Mouse (Mus musculus) adrenal gland, postnatal 4 days (tissue): ENCODE data around the gene Kdm6b. TPM values are rescaled to one million over a fixed set of nuclear protein-coding genes. Genes with fewer than 3 reads are reported as not detected.

Experiments used
- DNase-seq, 2 experiments: peaks; one replicate each; pipeline ENCODE4 v3.0.0; 2021 to 2022; ENCODE audit warnings: low spot score in 2 of 2, mixed read lengths in 2 of 2
- total RNA-seq, 2 experiments: library from RNA; stranded (reverse); gene quantifications; 2 replicates each; pipeline ENCODE4 v1.2.3; 2021

Kdm6b gene
- total RNA-seq, 2 experiments from 2014 or later, result 48.7 to 52.5 TPM

- DNase-seq, result peak in 1 of 2 experiments; percentile 14
Measured at GRCm38 (mm10) chr11:69367616-69368355, 45.7 kb downstream of the Kdm6b start.

DNA sequence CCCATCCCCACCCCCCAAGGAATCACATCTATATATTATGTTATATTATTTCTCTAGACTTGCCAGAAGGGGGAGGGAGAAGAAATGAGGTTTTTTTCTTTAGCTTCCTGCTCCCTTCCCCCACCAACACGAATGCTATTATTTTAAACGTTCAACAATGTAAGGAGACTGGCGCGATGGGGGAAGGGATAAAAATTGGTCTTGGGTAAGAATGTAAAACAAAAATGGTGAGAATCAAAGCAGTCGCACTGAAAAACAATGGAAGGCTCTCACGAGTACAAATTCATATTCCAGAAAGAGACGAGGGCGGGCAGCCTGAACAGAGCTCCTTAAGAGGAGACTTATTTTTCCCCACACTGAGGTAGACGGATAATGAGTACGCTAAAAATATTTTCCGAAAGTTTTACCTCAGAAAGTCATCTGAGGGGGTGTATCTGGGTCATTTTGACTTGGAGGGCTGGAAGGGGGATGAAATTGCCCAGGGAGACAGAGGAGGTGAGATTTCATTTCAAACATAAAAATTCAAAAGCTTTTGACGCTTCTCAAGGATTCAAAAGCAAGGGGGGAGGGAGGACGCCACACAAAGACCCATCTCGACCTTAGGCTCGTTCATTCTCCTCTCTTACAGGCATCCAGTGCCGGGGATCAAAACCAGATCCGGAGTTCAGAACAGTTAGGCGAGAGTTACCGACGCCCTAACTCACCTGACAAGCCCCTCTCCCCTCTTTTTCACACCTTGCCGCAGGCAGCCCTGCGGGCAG lies 46.4 kb downstream of the Kdm6b start:
- no peak for DNase-seq

DNA sequence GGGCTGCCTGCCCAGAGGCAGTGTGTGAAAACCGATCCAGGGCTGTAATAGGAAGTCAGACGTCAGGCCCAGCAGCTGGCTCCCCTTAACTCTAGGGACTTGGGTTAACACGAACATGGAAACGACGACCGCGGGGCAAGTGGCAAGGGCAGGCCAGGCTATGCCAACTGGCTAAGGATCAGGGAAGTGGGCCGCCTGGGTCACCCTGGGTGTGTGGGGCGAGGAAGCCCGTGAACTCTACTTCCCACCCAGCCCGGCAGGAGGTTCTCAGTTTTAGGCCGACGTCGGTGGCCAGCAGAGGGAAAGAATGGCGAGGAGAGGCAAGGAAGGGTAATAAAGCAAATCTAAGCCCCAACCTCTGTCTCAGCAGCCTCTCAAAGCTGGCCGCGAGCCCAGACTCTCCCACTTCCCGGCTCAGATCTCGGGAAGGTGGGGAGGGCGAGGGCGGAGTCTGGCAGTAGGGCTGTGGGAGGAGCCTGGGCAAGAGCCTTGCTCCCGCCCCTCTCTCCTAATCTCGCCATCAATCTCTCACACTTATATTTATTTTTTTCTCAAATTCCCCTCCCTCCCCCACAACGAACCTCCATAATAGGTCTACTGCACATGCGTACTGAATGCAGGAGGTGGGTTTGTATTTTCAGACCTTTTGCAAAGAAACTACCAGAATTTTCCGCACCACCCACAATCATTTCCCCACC lies 47.2 kb downstream of the Kdm6b start:
- DNase-seq, result peak; percentile 86 to 88

DNA sequence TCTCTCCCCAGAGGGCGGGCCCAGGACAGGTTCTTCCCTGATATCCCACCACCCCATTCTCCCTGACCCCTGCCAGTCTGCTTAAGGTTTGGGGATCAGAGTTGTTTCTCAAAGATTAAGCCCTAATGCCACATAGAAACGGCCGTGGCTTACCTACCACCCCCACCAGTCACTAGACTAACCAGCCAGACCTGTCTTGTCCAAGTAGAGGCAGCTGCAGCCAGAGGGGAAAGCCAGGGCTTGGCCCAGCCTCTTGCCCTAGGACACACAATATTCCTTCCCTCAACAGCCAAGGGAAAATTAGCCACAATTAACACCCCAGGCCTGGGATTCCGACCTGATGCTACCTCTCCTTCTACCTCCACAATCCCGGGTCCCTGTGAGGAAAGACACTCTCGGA lies 47.8 kb downstream of the Kdm6b start:
- no peak for DNase-seq

- DNase-seq, result peak; percentile 87 to 95
Measured at GRCm38 (mm10) chr11:69364910-69365309, 48.6 kb downstream of the Kdm6b start.

DNA sequence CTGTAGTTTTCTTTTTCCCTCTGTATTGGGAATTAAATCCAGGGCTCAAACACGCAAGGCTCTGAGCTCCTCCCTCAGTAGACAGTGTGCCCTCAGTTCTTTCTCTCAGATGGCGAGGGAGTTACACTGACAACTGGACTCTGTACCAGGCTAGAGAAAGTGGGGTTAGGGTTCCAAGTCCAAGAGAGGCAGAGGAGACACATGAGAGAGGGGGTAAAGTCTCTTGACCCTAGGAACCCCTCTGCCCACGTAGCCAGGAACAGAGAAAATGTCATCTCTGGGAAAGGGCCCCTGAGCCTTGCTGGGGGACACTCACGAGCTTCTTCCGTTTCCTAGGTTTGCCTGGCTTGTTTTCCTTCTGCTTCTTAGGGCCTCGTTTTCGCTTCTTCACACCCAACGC lies 49.1 kb downstream of the Kdm6b start:
- DNase-seq, result no peak

GRCm38 (mm10) chr11:69362479-69362878 lies 51.0 kb downstream of the Kdm6b start:
- DNase-seq, result no peak

- DNase-seq, result no peak
Measured at GRCm38 (mm10) chr11:69362021-69362420, 51.5 kb downstream of the Kdm6b start.

GRCm38 (mm10) chr11:69357690-69358089 lies 55.8 kb downstream of the Kdm6b start:
- no peak for DNase-seq

- no peak for DNase-seq
Measured at GRCm38 (mm10) chr11:69356544-69356943, 56.9 kb downstream of the Kdm6b start.

Other genes with a start within 250 kb of the Kdm6b start
- under 1 TPM in 1 of 2 experiments, not detected in 1; 0.08 TPM for gene Alox8, start 215.8 kb downstream of the Kdm6b start, total RNA-seq
- gene Gucy2e, start 176.6 kb downstream of the Kdm6b start, total RNA-seq, result not detected
- 10 to 100 TPM; 17.4 to 17.8 TPM for gene Cntrob, start 89.9 kb downstream of the Kdm6b start, total RNA-seq
- gene Trappc1, start 89.7 kb downstream of the Kdm6b start, total RNA-seq, result 10 to 100 TPM; 80.3 to 82.5 TPM
- 10 to 100 TPM in 1 of 2 experiments, 1 to 10 TPM in 1; 9.7 to 10.4 TPM for gene Kcnab3, start 87.4 kb downstream of the Kdm6b start, total RNA-seq
- gene Rnf227, start 73.2 kb downstream of the Kdm6b start, total RNA-seq, result 10 to 100 TPM in 1 of 2 experiments, 1 to 10 TPM in 1; 9.4 to 10.6 TPM
- 100 to 1,000 TPM; 164 to 190 TPM for gene Chd3, start 44.3 kb downstream of the Kdm6b start, total RNA-seq
- 100 to 1,000 TPM; 118 to 129 TPM for gene Naa38, start 18.2 kb downstream of the Kdm6b start, total RNA-seq
- gene Cyb5d1, start 18.0 kb downstream of the Kdm6b start, total RNA-seq, result 10 to 100 TPM; 42.0 to 44.3 TPM
- gene Tmem88, start 15.4 kb downstream of the Kdm6b start, total RNA-seq, result 10 to 100 TPM; 23.4 to 27.2 TPM
- gene Dnah2, start 135.4 kb upstream of the Kdm6b start, total RNA-seq, result 1 to 10 TPM; 1.1 to 1.7 TPM
- gene Efnb3, start 146.5 kb upstream of the Kdm6b start, total RNA-seq, result 1 to 10 TPM; 9.4 to 9.6 TPM
- gene Wrap53, start 166.6 kb upstream of the Kdm6b start, total RNA-seq, result 10 to 100 TPM; 13.0 to 13.1 TPM
- 100 to 1,000 TPM in 1 of 2 experiments, 10 to 100 TPM in 1; 92.4 to 101 TPM for gene Trp53, start 166.7 kb upstream of the Kdm6b start, total RNA-seq
- 10 to 100 TPM; 74.6 to 83.4 TPM for gene Atp1b2, start 192.3 kb upstream of the Kdm6b start, total RNA-seq
- gene Shbg, start 204.2 kb upstream of the Kdm6b start, total RNA-seq, result under 1 TPM in 1 of 2 experiments, not detected in 1; 0.59 TPM
- gene Sat2, start 208.3 kb upstream of the Kdm6b start, total RNA-seq, result 10 to 100 TPM; 18.3 to 20.9 TPM
- gene Fxr2, start 219.3 kb upstream of the Kdm6b start, total RNA-seq, result 100 to 1,000 TPM in 1 of 2 experiments, 10 to 100 TPM in 1; 89.3 to 111 TPM
- under 1 TPM; 0.62 to 0.73 TPM for gene Sox15, start 241.6 kb upstream of the Kdm6b start, total RNA-seq
- 100 to 1,000 TPM; 107 to 119 TPM for gene Mpdu1, start 249.0 kb upstream of the Kdm6b start, total RNA-seq